Mouse (Mus musculus): ENCODE measurements around the gene Ttc34.

Ttc34 gene

DNA sequence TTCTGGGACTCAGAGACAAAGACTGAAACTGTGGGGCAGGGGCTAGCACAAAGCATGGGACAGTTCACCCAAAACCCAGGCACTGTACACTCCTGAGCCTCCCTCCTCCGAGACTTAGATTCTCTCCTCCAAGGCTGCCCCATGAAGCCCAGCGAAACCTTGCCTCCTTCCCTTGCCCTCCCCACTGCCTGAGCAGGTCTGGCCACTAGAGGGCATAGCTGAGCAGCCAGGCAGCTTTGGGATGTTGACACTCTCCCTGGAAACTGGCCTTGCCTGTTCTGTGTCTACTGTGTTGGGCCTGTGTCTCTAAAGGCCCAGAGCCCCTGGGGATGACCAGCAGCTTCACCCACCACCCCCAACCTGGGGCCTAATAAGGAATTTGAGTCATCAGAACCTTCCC, at the start of gene Ttc34:
Ttc34 (plus strand) TSS at position 290 of the 400 bp plus-strand sequence.
- DNase-seq (ENCODE audit: low read depth) = peak; percentile 61

DNA sequence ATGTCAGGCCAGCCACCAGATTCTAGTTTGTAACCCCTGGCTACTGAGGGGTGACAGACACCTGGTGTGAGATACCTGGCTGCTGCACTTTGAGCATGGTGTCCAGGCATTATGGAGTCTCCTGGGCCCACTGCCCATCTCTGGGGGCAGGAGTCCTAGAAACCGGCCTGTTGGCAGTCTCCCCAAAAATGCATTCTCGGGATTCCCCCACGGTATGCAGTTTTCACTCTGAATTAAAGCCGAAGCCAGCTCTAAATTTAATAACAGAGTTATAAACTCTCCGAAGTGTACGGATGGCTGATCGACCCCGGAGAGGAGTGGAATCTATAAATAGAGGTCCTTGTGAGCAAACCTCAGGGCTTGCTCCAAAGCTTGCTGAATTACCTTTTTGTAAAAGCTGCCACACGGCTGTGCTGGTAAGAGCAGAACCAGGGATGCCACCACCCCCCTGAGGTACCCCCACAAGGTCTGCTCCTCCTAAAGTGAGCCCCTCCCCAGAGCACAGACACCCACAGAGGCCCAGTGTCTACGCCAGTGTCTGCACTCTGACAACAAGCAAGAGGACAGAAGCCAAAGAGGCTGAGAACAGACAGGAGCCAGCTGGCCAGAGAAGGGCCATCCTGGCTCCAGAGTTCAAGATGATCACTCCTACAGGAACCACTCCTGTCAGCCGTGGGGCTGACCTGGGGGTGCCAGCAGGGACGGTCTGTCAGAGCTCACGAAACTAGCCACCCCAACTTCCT, 49.1 kb upstream of the Ttc34 start:
- no peak for DNase-seq (ENCODE audit: low read depth)

- no peak for DNase-seq (ENCODE audit: low read depth)
These were observed 45.4 kb upstream of the Ttc34 start for GRCm38 (mm10) chr4:154791894-154792293.

GRCm38 (mm10) chr4:154793499-154793898, 43.8 kb upstream of the Ttc34 start:
- no peak for DNase-seq (ENCODE audit: low read depth)

DNA sequence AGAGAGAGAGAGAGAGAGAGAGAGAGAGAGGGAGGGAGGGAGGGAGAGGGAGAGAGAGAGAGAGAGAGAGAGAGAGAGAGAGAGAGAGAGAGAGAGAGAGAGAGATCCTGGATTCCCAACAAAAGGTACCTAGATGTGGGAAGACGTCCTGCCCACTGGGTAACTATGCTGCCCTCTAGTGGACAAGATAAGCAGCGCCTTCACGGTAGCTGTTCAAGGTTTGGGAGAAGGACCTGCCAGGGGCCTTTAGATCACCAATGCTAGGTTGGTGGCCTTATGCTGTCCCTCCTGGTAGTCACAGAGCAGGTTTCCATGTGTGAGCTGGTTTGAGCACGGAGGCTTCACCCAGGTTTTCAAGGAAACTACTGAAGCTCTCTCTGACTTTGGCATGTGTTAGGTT, 39.4 kb upstream of the Ttc34 start:
- peak; percentile 59 for DNase-seq (ENCODE audit: low read depth)

DNA sequence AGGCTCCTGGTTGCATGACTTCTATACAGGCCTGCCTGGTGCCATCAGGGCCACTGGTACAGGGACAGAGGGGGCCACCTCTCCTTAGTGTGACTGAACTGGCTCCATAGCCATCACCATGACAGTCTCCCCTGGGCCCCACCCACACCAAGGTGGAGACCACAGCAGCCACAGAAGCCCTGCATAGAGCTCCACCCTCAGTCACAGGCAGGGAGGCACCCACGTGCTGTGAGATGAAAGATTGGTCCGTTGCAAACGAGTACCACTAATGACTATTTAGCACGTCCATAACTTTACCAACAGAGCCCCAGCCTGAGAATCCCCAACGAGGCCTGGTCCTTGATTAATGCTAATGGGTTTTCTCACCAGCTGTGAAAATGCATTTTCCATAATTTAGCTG, 36.7 kb upstream of the Ttc34 start:
- DNase-seq (ENCODE audit: low read depth) = no peak

GRCm38 (mm10) chr4:154802210-154802609, 35.0 kb upstream of the Ttc34 start:
- no peak for DNase-seq (ENCODE audit: low read depth)

DNA sequence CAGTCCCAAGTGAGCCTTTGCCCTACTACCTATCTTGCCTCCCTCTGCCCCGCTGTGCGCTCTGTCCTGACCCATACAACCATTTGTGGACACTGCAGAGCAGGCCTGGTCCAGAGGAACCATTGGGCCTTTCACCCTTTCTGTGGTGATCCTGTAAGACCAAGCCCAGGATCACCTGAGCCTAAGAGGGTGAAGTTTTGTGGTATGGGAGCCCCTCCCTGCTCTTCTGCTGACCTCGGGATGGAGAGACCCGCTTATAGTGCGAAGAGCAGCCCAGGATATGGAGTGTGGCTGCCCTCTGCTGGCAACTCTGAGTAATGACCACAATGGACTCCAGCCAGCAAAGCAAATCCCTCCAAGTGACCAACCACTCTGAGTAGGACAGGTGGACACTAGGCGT, 11.6 kb upstream of the Ttc34 start:
- DNase-seq (ENCODE audit: low read depth) = peak; percentile 56

GRCm38 (mm10) chr4:154826224-154826623, 11.0 kb upstream of the Ttc34 start:
- no peak for DNase-seq (ENCODE audit: low read depth)

GRCm38 (mm10) chr4:154827181-154827580, 10.1 kb upstream of the Ttc34 start:
- no peak for DNase-seq (ENCODE audit: low read depth)

- no peak for DNase-seq (ENCODE audit: low read depth)
These were observed 9.2 kb upstream of the Ttc34 start for GRCm38 (mm10) chr4:154827861-154828610.

- DNase-seq (ENCODE audit: low read depth) = no peak
These were observed 5.2 kb upstream of the Ttc34 start for GRCm38 (mm10) chr4:154831915-154832573.

DNA sequence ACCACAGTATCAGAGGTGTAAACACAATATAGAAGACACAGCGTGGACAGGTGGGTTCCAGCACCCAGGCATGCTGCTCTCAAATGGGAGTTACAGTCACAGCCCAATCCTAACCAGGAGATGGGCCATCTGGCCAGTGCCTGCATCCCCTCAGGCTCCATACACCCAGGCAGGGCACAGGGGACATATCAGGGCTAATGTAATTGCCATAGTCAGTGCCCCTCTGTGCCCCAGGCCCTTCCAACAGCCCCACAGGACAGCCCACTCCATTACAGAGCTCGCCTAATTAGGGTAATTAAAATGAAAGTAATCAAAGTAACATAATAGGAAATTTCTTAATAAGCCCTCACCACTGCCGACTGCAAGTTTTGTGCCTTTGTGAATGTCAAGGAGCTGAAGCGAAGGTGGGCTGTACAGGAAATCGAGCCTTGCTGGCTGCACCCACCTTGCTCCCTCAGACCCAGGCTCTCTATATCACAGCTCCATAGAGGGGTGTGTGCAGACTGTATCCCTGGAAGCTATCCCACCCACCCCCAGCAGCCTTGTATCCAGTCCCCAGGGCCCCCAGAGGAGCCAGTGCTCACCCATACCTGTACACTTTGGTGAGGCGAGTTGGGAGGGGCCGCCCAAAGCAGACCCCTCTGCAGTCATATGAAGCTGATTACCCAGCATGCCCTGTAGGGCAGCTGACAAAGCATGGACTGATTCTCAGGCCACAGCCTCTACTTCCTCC, 910 bp upstream of the Ttc34 start:
- DNase-seq (ENCODE audit: low read depth) = no peak

DNA sequence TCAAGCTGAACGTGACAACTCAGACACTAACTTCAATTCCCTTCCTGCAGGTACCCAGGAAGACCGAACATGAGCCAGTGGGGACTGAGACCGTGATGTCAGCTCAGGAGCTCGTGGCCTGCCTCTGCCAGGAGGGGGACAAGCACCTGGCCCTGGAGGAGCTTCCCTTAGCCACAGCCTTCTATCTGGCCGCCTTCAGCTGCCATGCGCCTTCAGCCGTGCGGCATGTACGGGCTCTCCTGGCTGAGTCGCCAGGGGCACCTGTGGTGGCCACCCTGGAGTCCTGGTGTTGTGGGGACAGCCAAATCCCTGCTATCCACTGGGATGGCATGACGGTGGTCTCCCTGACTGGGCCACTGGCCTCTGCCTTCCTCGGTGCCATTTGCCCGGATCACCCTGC, 1.5 kb downstream of the Ttc34 start:
- DNase-seq (ENCODE audit: low read depth) = no peak

DNA sequence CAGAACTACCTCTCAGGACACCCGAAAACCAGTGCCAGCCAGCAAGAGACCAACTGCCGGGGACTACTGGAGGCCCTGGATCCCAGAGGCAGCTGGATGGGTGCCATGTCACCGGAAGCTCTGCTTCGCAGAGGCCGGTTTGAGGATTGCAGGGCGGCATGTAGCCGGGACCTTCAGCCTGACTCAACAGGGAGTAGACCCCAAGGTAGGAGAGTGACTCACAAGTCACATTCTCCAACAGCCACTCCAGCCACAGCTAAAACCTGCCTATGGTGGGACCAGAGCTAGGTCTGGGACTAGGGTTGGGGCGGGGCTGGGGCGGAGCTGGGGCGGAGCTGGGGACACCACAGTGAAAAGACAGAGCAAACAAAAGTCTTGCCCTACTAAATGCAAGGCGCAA, 2.1 kb downstream of the Ttc34 start:
- no peak for DNase-seq (ENCODE audit: low read depth)

DNA sequence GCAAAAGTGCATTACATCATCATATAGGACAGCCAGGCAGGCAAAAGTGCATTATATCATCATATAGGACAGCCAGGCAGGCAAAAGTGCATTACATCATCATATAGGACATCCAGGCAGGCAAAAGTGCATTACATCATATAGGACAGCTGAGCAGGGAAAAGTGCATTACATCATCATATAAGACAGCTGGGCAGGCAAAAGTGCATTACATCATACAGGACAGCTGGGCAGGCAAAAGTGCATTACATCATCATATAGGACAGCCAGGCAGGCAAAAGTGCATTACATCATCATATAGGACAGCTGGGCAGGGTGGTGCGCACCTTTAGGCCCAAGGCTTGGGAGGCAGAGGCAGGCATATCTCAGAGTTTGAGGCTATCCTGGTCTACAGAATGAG, 15.4 kb downstream of the Ttc34 start:
- DNase-seq (ENCODE audit: low read depth) = no peak

DNA sequence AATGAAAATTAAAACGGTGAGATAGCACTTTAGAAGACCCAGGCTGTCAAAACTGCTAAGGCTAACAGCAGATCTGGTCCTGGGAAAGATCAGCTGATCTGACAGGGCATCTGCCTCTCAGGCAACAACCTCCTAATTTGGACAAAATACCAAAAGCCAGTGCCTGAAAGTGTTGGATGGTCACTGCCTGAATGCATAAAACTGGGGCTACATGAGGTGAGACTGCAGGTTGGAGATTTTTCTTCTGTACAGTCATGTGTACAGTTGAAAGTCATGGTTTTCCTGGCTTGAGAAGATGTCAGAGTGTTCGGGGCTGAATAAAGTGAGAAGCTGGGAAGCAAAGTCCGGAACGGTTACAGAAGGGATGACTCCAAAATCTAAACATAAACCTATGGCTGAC, 16.6 kb downstream of the Ttc34 start:
- DNase-seq (ENCODE audit: low read depth) = no peak

DNA sequence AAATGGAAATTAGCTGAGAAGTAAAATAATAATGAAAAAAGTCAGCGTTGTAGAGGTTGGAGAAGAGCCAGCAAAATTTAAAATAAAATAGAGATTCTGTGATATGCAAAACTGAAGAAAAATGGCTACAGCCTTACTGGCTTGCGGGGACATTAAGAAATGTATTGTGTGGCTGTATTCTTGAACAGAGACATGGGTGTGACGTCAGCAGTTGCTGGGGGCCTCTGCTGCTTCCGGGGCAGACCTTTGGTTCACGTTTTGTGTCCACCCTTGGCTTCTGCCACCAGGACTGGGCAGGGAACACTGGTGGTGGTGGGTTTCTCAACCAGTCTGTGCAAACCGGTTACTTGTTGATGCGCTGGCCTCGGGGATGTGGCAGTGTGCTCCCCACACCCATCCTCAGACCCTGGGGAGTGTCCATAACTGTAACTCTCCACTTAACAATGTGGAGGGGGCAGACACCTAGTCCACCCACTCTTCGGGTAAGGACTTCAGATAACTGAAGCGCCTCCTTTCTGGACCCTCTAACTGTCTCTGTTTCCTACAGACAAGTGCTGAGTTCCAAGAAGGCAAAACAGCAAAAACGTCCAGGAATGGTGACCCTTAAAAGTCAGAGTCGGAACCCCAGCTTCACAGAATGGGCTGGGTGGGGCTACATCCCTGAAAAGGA, 17.6 kb downstream of the Ttc34 start:
- peak; percentile 32 for DNase-seq (ENCODE audit: low read depth)

- peak; percentile 59 for DNase-seq (ENCODE audit: low read depth)
These were observed 18.6 kb downstream of the Ttc34 start for GRCm38 (mm10) chr4:154855721-154856479.

DNA sequence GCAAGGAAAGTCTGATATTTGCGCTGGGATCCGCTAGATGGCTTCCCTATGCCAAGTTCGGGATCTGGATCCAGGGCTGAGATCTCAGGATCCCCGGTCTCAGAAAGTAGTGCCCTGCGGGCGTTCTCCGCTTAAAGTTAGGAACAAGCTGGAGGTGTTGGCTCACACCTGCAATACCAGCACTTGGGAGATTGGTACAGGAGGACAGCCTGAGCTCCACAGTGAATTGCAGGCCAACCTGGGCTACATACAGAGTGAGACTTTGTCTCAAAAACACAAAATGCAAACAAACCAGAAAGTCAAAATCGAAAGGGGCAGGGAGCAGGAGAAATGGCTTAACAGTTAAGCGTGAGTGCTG, 19.2 kb downstream of the Ttc34 start:
- no peak for DNase-seq (ENCODE audit: low read depth)

DNA sequence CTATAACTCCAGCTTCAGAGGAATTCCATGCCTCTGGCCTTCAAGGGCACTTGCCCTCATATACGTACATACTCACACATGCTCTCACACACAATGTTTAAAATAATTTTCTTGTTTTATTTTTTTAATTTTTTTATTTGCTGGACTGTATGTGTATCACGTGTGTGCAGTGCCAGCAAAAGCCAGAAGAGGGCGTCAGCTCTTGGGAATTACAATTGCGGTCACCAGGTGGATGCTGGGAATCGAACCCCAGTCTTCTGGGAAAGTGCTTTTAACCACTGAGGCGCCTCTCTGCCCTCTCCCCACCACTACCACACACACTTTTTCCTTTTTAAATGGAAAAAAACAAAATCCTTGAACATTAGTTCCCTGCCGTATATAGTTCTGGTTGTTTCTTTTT, 19.6 kb downstream of the Ttc34 start:
- DNase-seq (ENCODE audit: low read depth) = no peak
